Mouse (Mus musculus) midbrain, embryonic 12.5 days (tissue): ENCODE measurements around the gene Aloxe3. TPM values are rescaled to one million over a fixed set of nuclear protein-coding genes. Genes with fewer than 3 reads are reported as not detected.

Source experiments
- polyA plus RNA-seq: library from polyadenylated mRNA; unstranded; fragments of >200 nt; fragmentation: Nextera tagmentation; extraction: Ambion mirVana; gene quantifications from 2 replicates; pipeline ENCODE4 v1.2.1, GENCODE M21; 2016

Aloxe3 gene
- polyA plus RNA-seq, 1 experiment from 2014 or later: 0.66 TPM

Other genes with a start within 250 kb of the Aloxe3 start
- gene Rnf222, start 237.3 kb upstream of the Aloxe3 start, polyA plus RNA-seq: 0.10 TPM in 1 of 2 replicates, not detected in the other
- 743 and 773 TPM in 2 replicates for gene Rpl26, start 224.3 kb upstream of the Aloxe3 start, polyA plus RNA-seq
- gene Odf4, start 198.8 kb upstream of the Aloxe3 start, polyA plus RNA-seq: 0.20 TPM in 1 of 2 replicates, not detected in the other
- 5.9 and 6.7 TPM in 2 replicates for gene Arhgef15, start 168.4 kb upstream of the Aloxe3 start, polyA plus RNA-seq
- 1.7 and 1.9 TPM in 2 replicates for gene Slc25a35, start 157.8 kb upstream of the Aloxe3 start, polyA plus RNA-seq
- gene Rangrf, start 150.7 kb upstream of the Aloxe3 start, polyA plus RNA-seq: 39.2 and 42.1 TPM in 2 replicates
- 34.7 and 38.7 TPM in 2 replicates for gene Pfas, start 117.4 kb upstream of the Aloxe3 start, polyA plus RNA-seq
- gene Ctc1, start 110.0 kb upstream of the Aloxe3 start, polyA plus RNA-seq: 72.4 and 77.1 TPM in 2 replicates
- 139 and 142 TPM in 2 replicates for gene Aurkb, start 80.2 kb upstream of the Aloxe3 start, polyA plus RNA-seq
- 13.3 and 16.3 TPM in 2 replicates for gene Borcs6, start 66.2 kb upstream of the Aloxe3 start, polyA plus RNA-seq
- gene Tmem107, start 55.1 kb upstream of the Aloxe3 start, polyA plus RNA-seq: 45.1 and 48.3 TPM in 2 replicates
- gene Vamp2, start 37.4 kb upstream of the Aloxe3 start, polyA plus RNA-seq: 123 and 131 TPM in 2 replicates
- gene Per1, start 30.7 kb upstream of the Aloxe3 start, polyA plus RNA-seq: 9.8 and 10.9 TPM in 2 replicates
- gene Hes7, start 5.5 kb upstream of the Aloxe3 start, polyA plus RNA-seq: 0.21 and 0.38 TPM in 2 replicates
- gene 9130213A22Rik, start 3.3 kb upstream of the Aloxe3 start, polyA plus RNA-seq: 0.18 and 0.29 TPM in 2 replicates
- gene Alox12b, start 31.1 kb downstream of the Aloxe3 start, polyA plus RNA-seq: 0.06 TPM in 1 of 2 replicates, not detected in the other
- 0.13 TPM in 1 of 2 replicates, not detected in the other for gene Alox8, start 71.9 kb downstream of the Aloxe3 start, polyA plus RNA-seq
- 0.23 and 0.25 TPM in 2 replicates for gene Gucy2e, start 111.1 kb downstream of the Aloxe3 start, polyA plus RNA-seq
- gene Cntrob, start 197.9 kb downstream of the Aloxe3 start, polyA plus RNA-seq: 40.1 and 45.6 TPM in 2 replicates
- 186 and 187 TPM in 2 replicates for gene Trappc1, start 198.1 kb downstream of the Aloxe3 start, polyA plus RNA-seq
- 4.4 and 4.5 TPM in 2 replicates for gene Kcnab3, start 200.4 kb downstream of the Aloxe3 start, polyA plus RNA-seq
- gene Rnf227, start 214.6 kb downstream of the Aloxe3 start, polyA plus RNA-seq: 48.4 and 50.5 TPM in 2 replicates
- gene Chd3, start 243.5 kb downstream of the Aloxe3 start, polyA plus RNA-seq: 78.7 and 88.5 TPM in 2 replicates